Mouse (Mus musculus) testis, adult 2 months (tissue): ENCODE measurements around the gene Gm45233. TPM values are rescaled to one million over a fixed set of nuclear protein-coding genes. Genes with fewer than 3 reads are reported as not detected.
"Not testable (repeated sequence)": the region's sequence is repeated elsewhere in the genome, so short reads cannot be mapped to it uniquely, and the experiment has no call there.

Experiments used
- H3K27ac ChIP-seq: fragments of 200-500 bp; 2 replicates; pipeline ENCODE4 v1.5.1; 2012; ENCODE audit warnings: low read depth, low read length; ENCODE audit not compliant: control insufficient read depth, insufficient read depth
- H3K27me3 ChIP-seq: fragments of 200-500 bp; 2 replicates; pipeline ENCODE4 v1.6.1; 2012; ENCODE audit warnings: mild to moderate bottlenecking, low read length, moderate library complexity; ENCODE audit not compliant: control insufficient read depth, insufficient read depth
- H3K36me3 ChIP-seq: fragments of 200-500 bp; 2 replicates; pipeline ENCODE4 v1.6.1; 2012; ENCODE audit warnings: mild to moderate bottlenecking, low read length; ENCODE audit not compliant: control insufficient read depth, insufficient read depth
- H3K4me1 ChIP-seq: fragments of 200-500 bp; 2 replicates; pipeline ENCODE4 v1.6.1; 2012; ENCODE audit warnings: low read length; ENCODE audit not compliant: control insufficient read depth, insufficient read depth
- H3K4me3 ChIP-seq: fragments of 200-500 bp; 2 replicates; pipeline ENCODE4 v1.5.1; 2012; ENCODE audit warnings: low read depth, mild to moderate bottlenecking, low read length, moderate library complexity, mixed read lengths; ENCODE audit not compliant: control insufficient read depth
- CTCF ChIP-seq: fragments of 200-500 bp; IDR thresholded peaks from 2 replicates; pipeline ENCODE4 v1.5.1; 2012; ENCODE audit warnings: low read depth, mild to moderate bottlenecking, inconsistent platforms, low read length, moderate library complexity; ENCODE audit not compliant: control insufficient read depth, insufficient read depth, insufficient replicate concordance
- POLR2A ChIP-seq: fragments of 200-500 bp; IDR thresholded peaks from 2 replicates; pipeline ENCODE4 v1.6.1; 2012; ENCODE audit warnings: low read depth, mild to moderate bottlenecking, inconsistent platforms, low read length, moderate library complexity; ENCODE audit not compliant: control insufficient read depth
- polyA plus RNA-seq: library from polyadenylated mRNA; depleted of rRNA; stranded (reverse); fragments of >200 nt; gene quantifications from 2 replicates; pipeline ENCODE4 v1.2.3, GENCODE M21; 2012; rRNA removed

Gm45233 gene
- 5.4 and 7.5 TPM in 2 replicates for polyA plus RNA-seq

GRCm38 (mm10) chr7:43443917-43444293 is at the start of gene Gm45233, which contains the start of gene Etfb:
Gene Gm45233 (plus strand): TSS chr7:43444128.
Gene Etfb (plus strand): TSS chr7:43444083.
- H3K27ac ChIP-seq = peak within 1 kb of the TSS; percentile 90
- TF ChIP-seq POLR2A (peak; percentile 81), CTCF (no peak)
- H3K36me3 ChIP-seq = no peaks in the 10 kb centered on the region
- H3K4me3 ChIP-seq = peak within 1 kb of the TSS; percentile 89
- no peaks in the 10 kb centered on the region for H3K27me3 ChIP-seq
- peaks cover 22% of the 10 kb centered on the region for H3K4me1 ChIP-seq

- H3K4me1 ChIP-seq = no peaks in the 10 kb centered on the region
- TF ChIP-seq CTCF = no peak
- no peak for TF ChIP-seq POLR2A
These were observed 44.4 kb upstream of the Gm45233 start for GRCm38 (mm10) chr7:43399501-43399900.

GRCm38 (mm10) chr7:43402718-43403117 is 41.2 kb upstream of the Gm45233 start:
- no peaks in the 10 kb centered on the region for H3K4me1 ChIP-seq
- no peaks in the 10 kb centered on the region for H3K27me3 ChIP-seq
- TF ChIP-seq CTCF (no peak), POLR2A (no peak)
- no peak overlapping the region for H3K27ac ChIP-seq
- no peak overlapping the region for H3K4me3 ChIP-seq
- H3K36me3 ChIP-seq = no peaks in the 10 kb centered on the region

More at GRCm38 (mm10) chr7:43399501-43399900, 44.4 kb upstream of the Gm45233 start:
- Histone ChIP-seq H3K4me3 (no peak overlapping the region), H3K36me3 (no peaks in the 10 kb centered on the region), H3K27me3 (no peaks in the 10 kb centered on the region), H3K27ac (no peak overlapping the region)

GRCm38 (mm10) chr7:43407573-43407972 is 36.4 kb upstream of the Gm45233 start:
- Histone ChIP-seq H3K4me3 (no peak overlapping the region), H3K27me3 (no peaks in the 10 kb centered on the region), H3K27ac (no peak overlapping the region), H3K36me3 (no peaks in the 10 kb centered on the region), H3K4me1 (no peaks in the 10 kb centered on the region)
- TF ChIP-seq CTCF (no peak), POLR2A (no peak)

- TF ChIP-seq POLR2A (no peak), CTCF (no peak)
- Histone ChIP-seq H3K36me3 (no peaks in the 10 kb centered on the region), H3K4me1 (no peaks in the 10 kb centered on the region; the same call in 1 of the 2 replicates), H3K4me3 (no peak within 1 kb of the TSS), H3K27me3 (no peaks in the 10 kb centered on the region), H3K27ac (no peak within 1 kb of the TSS)
These were observed 35.8 kb upstream of the Gm45233 start, which contains the start of gene Siglecg for GRCm38 (mm10) chr7:43408131-43408553. Gene Siglecg (plus strand): TSS chr7:43408204.

- Histone ChIP-seq H3K4me3 (no peak overlapping the region), H3K36me3 (no peaks in the 10 kb centered on the region), H3K27me3 (no peaks in the 10 kb centered on the region), H3K27ac (no peak overlapping the region), H3K4me1 (no peaks in the 10 kb centered on the region; the same call in 1 of the 2 replicates)
- TF ChIP-seq CTCF (no peak), POLR2A (no peak)
These were observed 34.8 kb upstream of the Gm45233 start for GRCm38 (mm10) chr7:43409084-43409483.

- not testable (repeated sequence) for H3K27me3 ChIP-seq, H3K36me3 ChIP-seq, H3K4me1 ChIP-seq, H3K4me3 ChIP-seq, H3K27ac ChIP-seq
These were observed 32.2 kb upstream of the Gm45233 start for GRCm38 (mm10) chr7:43411724-43412123.

GRCm38 (mm10) chr7:43417298-43417697 is 26.6 kb upstream of the Gm45233 start:
- Histone ChIP-seq H3K36me3 (no peaks in the 10 kb centered on the region), H3K4me1 (no peaks in the 10 kb centered on the region; the same call in 1 of the 2 replicates), H3K27me3 (no peaks in the 10 kb centered on the region), H3K4me3 (no peak overlapping the region), H3K27ac (no peak overlapping the region)
- TF ChIP-seq POLR2A (no peak), CTCF (peak; percentile 36; the same call in 1 of the 2 replicates)
